Mouse (Mus musculus) B cell, adult 2 months (primary cell): ENCODE measurements around the gene Samt4.
"Not testable (repeated sequence)": the region's sequence is repeated elsewhere in the genome, so short reads cannot be mapped to it uniquely, and the experiment has no call there.

ENCODE experiments used
- DNase-seq, 2 experiments: peaks; one replicate each; pipeline ENCODE4 v3.0.0; 2022

Samt4 gene

GRCm38 (mm10) chrX:154481702-154482101 lies at the start of gene Samt4:
TSS of gene Samt4 (plus strand) at chrX:154482002.
- no peak for DNase-seq

GRCm38 (mm10) chrX:154443696-154444095 lies 38.1 kb upstream of the Samt4 start:
- DNase-seq: not testable (repeated sequence)

GRCm38 (mm10) chrX:154468386-154468785 lies 13.4 kb upstream of the Samt4 start:
- not testable (repeated sequence) for DNase-seq
